Mouse (Mus musculus) midbrain, embryonic 16.5 days (tissue): ENCODE measurements around the gene Rfc2. TPM values are rescaled to one million over a fixed set of nuclear protein-coding genes. Genes with fewer than 3 reads are reported as not detected.
A peak's percentile ranks its signal among the peaks of the same experiment; 100 is the strongest.

Experiments used
- ATAC-seq: fragments of 200-750 bp; cut with Nextera tagmentation; 2 replicates; pipeline ENCODE4 v1.8.0; 2017; ENCODE audit warnings: moderate TSS enrichment
- H3K27ac ChIP-seq: fragments of 300-500 bp; sonication (generic); 2 replicates; pipeline ENCODE4 v1.5.1; 2014; ENCODE audit warnings: mild to moderate bottlenecking, low read length, mixed read lengths
- H3K27me3 ChIP-seq: fragments of 300-500 bp; sonication (generic); 2 replicates; pipeline ENCODE4 v1.6.1; 2014; ENCODE audit warnings: low read depth, low read length, mixed read lengths; ENCODE audit not compliant: control insufficient read depth, insufficient read depth
- H3K36me3 ChIP-seq: fragments of 300-500 bp; sonication (generic); 2 replicates; pipeline ENCODE4 v1.6.1; 2014; ENCODE audit warnings: mild to moderate bottlenecking, low read length, moderate library complexity, mixed read lengths; ENCODE audit not compliant: control insufficient read depth, insufficient read depth
- H3K4me1 ChIP-seq: fragments of 300-500 bp; sonication (generic); 2 replicates; pipeline ENCODE4 v1.6.1; 2014; ENCODE audit warnings: mild to moderate bottlenecking, low read length, mixed read lengths; ENCODE audit not compliant: control insufficient read depth, insufficient read depth
- H3K4me2 ChIP-seq: fragments of 300-500 bp; sonication (generic); 2 replicates; pipeline ENCODE4 v1.6.1; 2014; ENCODE audit warnings: mild to moderate bottlenecking, low read length, mixed read lengths
- H3K4me3 ChIP-seq: fragments of 300-500 bp; sonication (generic); 2 replicates; pipeline ENCODE4 v1.5.1; 2014; ENCODE audit warnings: low read depth, mild to moderate bottlenecking, low read length, moderate library complexity, mixed read lengths
- H3K9ac ChIP-seq: fragments of 300-500 bp; sonication (generic); 2 replicates; pipeline ENCODE4 v1.6.1; 2014; ENCODE audit warnings: low read depth, low read length, mixed read lengths
- H3K9me3 ChIP-seq: fragments of 300-500 bp; sonication (generic); replicated peaks from 2 replicates; pipeline ENCODE4 v1.6.1; 2014; ENCODE audit warnings: mild to moderate bottlenecking, low read length, mixed read lengths; ENCODE audit not compliant: control insufficient read depth, poor library complexity, severe bottlenecking
- WGBS: fragments of 180-500 bp; shearing (Covaris S2); extraction: QIAGEN DNeasy Blood & Tissue Kit; methylation state at CpG from one replicate; pipeline ENCODE4 v1.1.7; 2014; 5-methylcytosine and 5-hydroxymethylcytosine counted together
- polyA plus RNA-seq: library from polyadenylated mRNA; unstranded; fragments of >200 nt; fragmentation: Nextera tagmentation; extraction: Ambion mirVana; gene quantifications from 2 replicates; pipeline ENCODE4 v1.2.1, GENCODE M21; 2015

Gene Rfc2
- polyA plus RNA-seq, 1 experiment from 2014 or later, result 179 TPM

DNA sequence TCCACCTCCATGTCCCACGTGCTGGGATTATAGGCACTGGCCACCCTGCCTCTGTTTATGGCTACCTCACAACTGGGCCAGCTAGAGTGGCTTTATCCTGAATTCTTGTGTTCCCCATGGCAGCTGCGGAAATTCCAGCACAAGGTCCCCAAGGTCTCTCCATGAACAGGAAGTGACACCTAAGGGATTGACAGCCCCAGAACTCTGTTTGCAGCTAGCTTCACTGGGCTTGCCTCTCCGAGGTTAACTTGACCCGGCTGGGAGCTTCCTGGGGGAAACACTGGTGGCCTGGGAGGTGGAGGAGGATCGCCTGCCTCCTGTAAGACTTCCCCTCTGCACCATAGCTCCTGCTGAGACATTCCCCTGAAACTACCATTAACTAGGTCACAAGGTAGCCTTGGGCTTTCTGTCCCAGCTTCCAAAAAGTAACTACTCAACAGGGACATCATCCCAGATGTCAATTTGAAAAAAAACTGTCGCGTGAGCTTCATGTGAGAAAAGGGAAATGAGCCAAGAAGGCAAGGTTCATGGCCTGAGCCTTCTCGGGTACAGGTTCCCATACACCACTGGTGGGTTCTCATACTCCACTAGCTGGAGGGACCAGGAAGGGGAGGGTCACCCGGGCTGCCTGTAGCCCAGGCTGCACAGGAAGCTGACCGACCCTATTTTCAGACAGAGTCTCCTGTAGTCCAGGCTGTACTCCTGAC, 8.5 kb upstream of the Rfc2 start:
- peak overlapping the region; percentile 60 for H3K4me3 ChIP-seq
- peak overlapping the region; percentile 81 for H3K4me2 ChIP-seq
- peak; percentile 36; the same call in 1 of the 2 replicates for ATAC-seq
- no peaks in the 10 kb centered on the region for H3K27me3 ChIP-seq
- H3K9ac ChIP-seq, result 0 out of 2 replicates have a peak overlapping the region, but pooled peaks have one; percentile 35
- whole genome bisulfite sequencing, result 46% methylated on average over 10 of the region's 10 CpGs
- H3K36me3 ChIP-seq, result no peaks in the 10 kb centered on the region
- H3K9me3 ChIP-seq, result 0 out of 2 replicates have a peak, but pooled peaks cover 3% of the 10 kb centered on the region
- H3K4me1 ChIP-seq, result peaks cover 7% of the 10 kb centered on the region
- no peak overlapping the region for H3K27ac ChIP-seq

- H3K27me3 ChIP-seq, result no peaks in the 10 kb centered on the region
- 93% methylated on average over 5 of the region's 5 CpGs for WGBS
- no peak for ATAC-seq
Observed at GRCm38 (mm10) chr5:134575833-134576232, 5.3 kb upstream of the Rfc2 start.

DNA sequence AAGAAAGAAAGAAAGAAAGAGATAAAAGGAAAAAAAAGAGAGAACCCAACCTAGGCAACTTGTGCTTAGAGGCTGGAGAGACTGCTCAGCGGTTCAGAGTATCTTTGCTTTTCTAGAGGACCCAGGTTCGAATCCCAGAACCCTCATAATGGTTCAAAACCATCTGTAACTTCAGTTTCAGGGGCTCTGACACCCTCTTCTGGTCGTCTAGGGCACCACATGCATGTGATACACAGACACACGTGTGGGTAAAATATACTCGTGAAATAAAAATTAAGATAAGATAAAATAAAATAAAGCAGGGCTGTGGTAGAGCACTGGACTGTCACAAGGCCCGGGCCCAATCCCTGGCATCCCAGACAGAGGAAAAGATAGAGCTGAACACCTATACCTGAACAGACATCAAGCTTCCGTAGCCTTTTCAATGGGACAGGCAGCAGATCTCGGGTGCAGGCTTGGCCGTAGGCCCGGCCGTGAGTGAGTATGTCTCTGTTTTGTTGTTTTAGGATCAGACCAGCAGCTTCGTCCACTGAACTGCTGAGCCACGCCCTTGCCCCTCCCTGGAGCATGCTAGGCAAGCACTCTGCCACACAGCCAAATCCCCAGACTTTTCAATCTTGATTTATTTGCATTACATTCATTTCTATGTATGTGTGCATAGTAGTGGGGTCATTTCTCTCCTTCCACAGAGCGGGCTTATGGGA, 4.5 kb upstream of the Rfc2 start:
- ATAC-seq, result no peak
- WGBS, result 78% methylated on average over 14 of the region's 14 CpGs

More at GRCm38 (mm10) chr5:134575833-134576232, 5.3 kb upstream of the Rfc2 start:
- no peaks in the 10 kb centered on the region for H3K36me3 ChIP-seq
- 0 out of 2 replicates have a peak, but pooled peaks cover 2% of the 10 kb centered on the region for H3K9me3 ChIP-seq
- peaks cover 7% of the 10 kb centered on the region for H3K4me1 ChIP-seq
- no peak overlapping the region for H3K27ac ChIP-seq
- H3K9ac ChIP-seq, result no peak overlapping the region
- no peak overlapping the region for H3K4me3 ChIP-seq
- no peak overlapping the region for H3K4me2 ChIP-seq

DNA sequence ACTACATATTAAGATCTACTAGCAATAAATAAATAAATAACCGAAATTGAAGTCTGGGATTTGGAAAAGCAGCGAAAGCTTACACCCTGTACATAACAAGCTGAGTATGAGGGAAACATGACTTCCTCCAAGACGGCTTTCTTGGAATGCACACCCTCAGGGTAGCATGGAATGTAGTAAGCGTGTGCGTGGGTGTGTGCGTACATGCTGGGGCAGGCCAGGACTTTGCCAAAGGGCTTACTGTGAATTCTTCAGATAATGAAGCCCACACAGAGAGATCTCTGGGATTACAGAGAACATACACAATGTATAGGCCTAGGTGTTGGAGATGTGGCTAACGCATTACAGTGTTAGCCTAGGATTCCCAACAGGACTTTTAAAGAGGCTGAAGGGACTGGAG, 3.6 kb upstream of the Rfc2 start:
- H3K4me3 ChIP-seq, result no peak overlapping the region
- H3K4me2 ChIP-seq, result no peak overlapping the region
- no peak for ATAC-seq
- no peak overlapping the region for H3K9ac ChIP-seq
- H3K36me3 ChIP-seq, result no peaks in the 10 kb centered on the region
- no peaks in the 10 kb centered on the region for H3K27me3 ChIP-seq
- 88% methylated on average over 7 of the region's 7 CpGs for WGBS
- no peaks in the 10 kb centered on the region for H3K9me3 ChIP-seq
- peaks cover 2% of the 10 kb centered on the region; the same call in 1 of the 2 replicates for H3K4me1 ChIP-seq
- no peak overlapping the region for H3K27ac ChIP-seq

More for the DNA sequence above, 4.5 kb upstream of the Rfc2 start:
- peaks cover 7% of the 10 kb centered on the region for H3K4me1 ChIP-seq
- H3K27me3 ChIP-seq, result no peaks in the 10 kb centered on the region
- no peak overlapping the region for H3K4me3 ChIP-seq
- no peaks in the 10 kb centered on the region for H3K36me3 ChIP-seq
- H3K9me3 ChIP-seq, result no peaks in the 10 kb centered on the region
- H3K27ac ChIP-seq, result no peak overlapping the region
- H3K4me2 ChIP-seq, result no peak overlapping the region
- no peak overlapping the region for H3K9ac ChIP-seq

GRCm38 (mm10) chr5:134579135-134579534, 2.0 kb upstream of the Rfc2 start:
- H3K4me1 ChIP-seq, result peaks cover 11% of the 10 kb centered on the region
- WGBS, result 59% methylated on average over 3 of the region's 3 CpGs
- H3K27me3 ChIP-seq, result no peaks in the 10 kb centered on the region
- H3K27ac ChIP-seq, result no peak overlapping the region
- no peak overlapping the region for H3K4me3 ChIP-seq
- ATAC-seq, result no peak
- H3K9ac ChIP-seq, result no peak overlapping the region
- no peaks in the 10 kb centered on the region for H3K9me3 ChIP-seq
- no peaks in the 10 kb centered on the region for H3K36me3 ChIP-seq
- H3K4me2 ChIP-seq, result no peak overlapping the region

DNA sequence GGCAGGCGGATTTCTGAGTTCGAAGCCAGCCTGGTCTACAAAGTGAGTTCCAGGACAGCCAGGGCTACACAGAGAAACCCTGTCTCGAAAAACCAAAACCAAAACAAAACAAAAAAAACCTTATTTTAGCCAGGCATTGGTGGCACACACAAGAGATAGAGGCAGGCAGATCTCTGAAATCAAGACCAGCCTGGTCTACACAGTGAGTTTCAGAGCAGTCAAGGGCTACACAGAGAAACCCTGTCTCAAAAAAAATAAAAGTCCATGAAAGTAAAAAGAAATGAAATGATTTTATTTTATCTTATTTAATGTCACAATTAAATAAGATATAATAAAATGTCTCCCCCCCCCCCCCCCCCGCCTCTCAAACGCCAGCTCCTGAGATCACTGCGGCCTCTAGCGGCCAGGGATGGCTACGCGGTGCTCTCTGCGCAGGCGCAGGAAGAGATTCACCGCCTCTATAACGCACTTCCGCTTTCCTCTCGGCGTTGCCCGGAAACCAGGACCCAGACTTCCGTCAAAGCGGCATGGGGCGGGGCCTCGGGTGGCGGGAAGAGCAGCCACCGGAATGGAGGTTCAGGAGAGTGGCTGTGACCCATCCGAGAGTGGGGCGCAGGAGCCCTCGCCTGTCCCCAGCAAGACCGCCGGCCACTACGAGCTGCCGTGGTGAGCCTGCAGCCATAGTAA, 1.2 kb downstream of the Rfc2 start:
- H3K36me3 ChIP-seq, result no peaks in the 10 kb centered on the region
- peak overlapping the region; percentile 86 for H3K4me2 ChIP-seq
- H3K4me3 ChIP-seq, result peak overlapping the region; percentile 93
- WGBS, result 8% methylated on average over 26 of the region's 30 CpGs
- no peaks in the 10 kb centered on the region for H3K27me3 ChIP-seq
- H3K9me3 ChIP-seq, result no peaks in the 10 kb centered on the region
- ATAC-seq, result peak; percentile 95
- peak overlapping the region; percentile 63 for H3K27ac ChIP-seq
- peak overlapping the region; percentile 91 for H3K9ac ChIP-seq
- H3K4me1 ChIP-seq, result peaks cover 11% of the 10 kb centered on the region

- no peaks in the 10 kb centered on the region for H3K36me3 ChIP-seq
- no peaks in the 10 kb centered on the region for H3K27me3 ChIP-seq
- H3K4me3 ChIP-seq, result peak overlapping the region; percentile 93
- WGBS, result 31% methylated on average over 15 of the region's 15 CpGs
- no peaks in the 10 kb centered on the region for H3K9me3 ChIP-seq
- H3K4me1 ChIP-seq, result peaks cover 11% of the 10 kb centered on the region
- peak overlapping the region; percentile 91 for H3K9ac ChIP-seq
- no peak overlapping the region for H3K27ac ChIP-seq
- H3K4me2 ChIP-seq, result peak overlapping the region; percentile 86
- no peak for ATAC-seq
Observed at GRCm38 (mm10) chr5:134583006-134583883, 2.1 kb downstream of the Rfc2 start.

DNA sequence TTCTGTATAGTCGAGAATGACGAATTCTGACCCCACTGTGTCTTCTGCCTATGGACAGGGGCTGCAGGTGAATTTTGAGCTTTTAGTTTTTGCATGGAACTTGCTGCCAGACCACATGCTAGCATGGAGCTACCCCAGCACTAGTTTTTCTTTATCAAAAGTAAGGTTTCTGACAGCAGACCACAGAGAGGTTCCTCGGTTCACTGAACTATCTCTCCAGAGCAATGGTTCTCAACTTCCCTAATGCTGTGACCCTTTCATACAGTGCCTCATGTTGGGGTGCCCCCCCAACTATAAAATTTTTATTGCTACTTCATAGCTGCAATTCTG, 2.7 kb downstream of the Rfc2 start:
- no peaks in the 10 kb centered on the region for H3K9me3 ChIP-seq
- H3K4me1 ChIP-seq, result peaks cover 11% of the 10 kb centered on the region
- no peak overlapping the region for H3K4me2 ChIP-seq
- H3K4me3 ChIP-seq, result no peak overlapping the region
- no peaks in the 10 kb centered on the region for H3K36me3 ChIP-seq
- no peaks in the 10 kb centered on the region for H3K27me3 ChIP-seq
- WGBS, result 84% methylated on average over 3 of the region's 3 CpGs
- H3K27ac ChIP-seq, result no peak overlapping the region
- ATAC-seq, result no peak
- H3K9ac ChIP-seq, result no peak overlapping the region
